Mouse (Mus musculus): ENCODE data around the gene Lacc1. TPM values are rescaled to one million over a fixed set of nuclear protein-coding genes. Genes with fewer than 3 reads are reported as not detected.
"Not testable (repeated sequence)": the region's sequence is repeated elsewhere in the genome, so short reads cannot be mapped to it uniquely, and the experiment has no call there.

Gene Lacc1
- polyA plus RNA-seq, 1 experiment from 2014 or later, result 1.8 TPM

DNA sequence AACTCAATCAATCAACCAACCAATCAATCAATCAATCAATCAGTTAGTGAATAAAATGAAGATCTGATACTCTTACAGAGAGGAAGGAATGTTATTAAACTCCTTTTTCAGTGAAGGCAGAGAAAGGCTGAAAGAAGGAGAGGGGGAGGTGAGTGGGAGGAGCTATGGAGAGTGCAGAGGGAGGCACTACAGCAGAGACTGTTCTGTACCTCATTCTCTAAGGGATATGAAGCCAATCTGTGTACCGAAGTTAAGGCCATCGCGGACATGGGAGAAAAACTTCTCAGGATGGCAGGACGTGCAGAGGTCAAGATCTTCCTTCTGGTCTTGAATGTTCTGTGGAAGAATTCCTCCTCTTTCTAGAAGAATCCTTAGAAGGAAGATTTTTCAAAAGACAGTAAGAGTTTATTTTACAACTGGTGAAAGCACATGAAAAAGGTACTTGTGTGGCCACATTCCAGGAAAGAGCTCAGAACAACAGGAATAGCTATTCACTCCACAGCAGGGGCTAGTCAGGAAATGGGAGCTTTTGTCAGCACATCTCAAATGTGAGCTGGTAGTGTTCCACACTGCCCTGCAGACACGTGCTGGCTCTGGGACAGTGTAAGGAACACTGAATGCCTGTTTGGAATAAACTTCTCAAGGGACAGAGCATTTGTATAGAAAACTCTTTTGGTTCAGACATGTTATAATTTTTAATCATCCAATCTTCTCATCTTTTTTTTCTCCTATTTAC, 7.2 kb downstream of the Lacc1 start:
- Histone ChIP-seq H3K27ac (no peak overlapping the region), H3K4me1 (replicated peaks) (no peaks in the 10 kb centered on the region), H3K36me3 (no peaks in the 10 kb centered on the region), H3K9me3 (no peaks in the 10 kb centered on the region), H3K9ac (replicated peaks) (no peak overlapping the region), H3K4me2 (replicated peaks) (no peak overlapping the region), H3K27me3 (no peaks in the 10 kb centered on the region), H3K4me3 (replicated peaks) (no peak overlapping the region)
- ATAC-seq, result no peak
- 62% methylated on average over 5 of the region's 5 CpGs for WGBS

- Histone ChIP-seq H3K27ac (no peak overlapping the region), H3K36me3 (no peaks in the 10 kb centered on the region), H3K4me1 (replicated peaks) (no peaks in the 10 kb centered on the region), H3K9me3 (no peaks in the 10 kb centered on the region), H3K9ac (replicated peaks) (no peak overlapping the region), H3K4me2 (replicated peaks) (no peak overlapping the region), H3K4me3 (replicated peaks) (no peak overlapping the region), H3K27me3 (no peaks in the 10 kb centered on the region)
- WGBS, result 91% methylated on average over 3 of the region's 3 CpGs
- ATAC-seq, result no peak
These were observed 12.2 kb downstream of the Lacc1 start for GRCm38 (mm10) chr14:77024499-77024898.

- H3K4me1 ChIP-seq (replicated peaks), result no peaks in the 10 kb centered on the region
- H3K27me3 ChIP-seq, result no peaks in the 10 kb centered on the region
- no peak overlapping the region for H3K9ac ChIP-seq (replicated peaks)
- ATAC-seq, result no peak
- no peaks in the 10 kb centered on the region for H3K9me3 ChIP-seq
- no peak overlapping the region for H3K4me3 ChIP-seq (replicated peaks)
- H3K36me3 ChIP-seq, result no peaks in the 10 kb centered on the region
- H3K4me2 ChIP-seq (replicated peaks), result no peak overlapping the region
- no peak overlapping the region for H3K27ac ChIP-seq
- WGBS, result 94% methylated on average over 6 of the region's 6 CpGs
These were observed 19.5 kb downstream of the Lacc1 start for GRCm38 (mm10) chr14:77017211-77017610.

GRCm38 (mm10) chr14:77016783-77017182, 19.9 kb downstream of the Lacc1 start:
- H3K4me3 ChIP-seq (replicated peaks); H3K36me3 ChIP-seq; ATAC-seq; H3K4me2 ChIP-seq (replicated peaks); H3K9ac ChIP-seq (replicated peaks); H3K27me3 ChIP-seq; H3K9me3 ChIP-seq; H3K4me1 ChIP-seq (replicated peaks); H3K27ac ChIP-seq: not testable (repeated sequence)
- 64% methylated on average over 12 of the region's 12 CpGs for WGBS

DNA sequence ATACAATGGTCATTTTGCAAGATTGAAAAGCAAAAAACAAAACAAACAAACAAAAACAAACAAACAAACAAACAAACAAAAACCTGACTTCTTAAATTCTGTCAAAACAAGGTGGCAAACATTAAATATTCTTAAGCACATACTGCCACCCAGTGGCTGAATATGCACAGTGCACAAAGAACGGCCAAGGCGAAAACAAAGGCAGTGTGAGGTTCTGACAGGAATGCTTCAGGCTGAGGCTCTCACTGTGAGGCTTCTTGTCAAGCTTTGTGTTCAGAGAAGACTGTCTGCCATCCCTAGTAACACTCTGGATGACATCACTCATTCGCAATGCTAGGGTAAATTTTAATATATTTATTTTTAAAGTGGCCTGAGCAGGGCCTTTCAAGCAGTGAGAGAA, 24.9 kb downstream of the Lacc1 start:
- Histone ChIP-seq H3K4me1 (replicated peaks) (0 out of 2 replicates have a peak, but pooled peaks cover 2% of the 10 kb centered on the region), H3K4me2 (replicated peaks) (no peak overlapping the region), H3K9ac (replicated peaks) (no peak overlapping the region; the same call in 1 of the 2 replicates), H3K27ac (no peak overlapping the region), H3K9me3 (no peaks in the 10 kb centered on the region), H3K27me3 (no peaks in the 10 kb centered on the region), H3K36me3 (no peaks in the 10 kb centered on the region), H3K4me3 (replicated peaks) (no peak overlapping the region)
- 2% methylated on average over 3 of the region's 3 CpGs for whole genome bisulfite sequencing
- ATAC-seq, result peak; percentile 79; the same call in 1 of the 2 replicates

DNA sequence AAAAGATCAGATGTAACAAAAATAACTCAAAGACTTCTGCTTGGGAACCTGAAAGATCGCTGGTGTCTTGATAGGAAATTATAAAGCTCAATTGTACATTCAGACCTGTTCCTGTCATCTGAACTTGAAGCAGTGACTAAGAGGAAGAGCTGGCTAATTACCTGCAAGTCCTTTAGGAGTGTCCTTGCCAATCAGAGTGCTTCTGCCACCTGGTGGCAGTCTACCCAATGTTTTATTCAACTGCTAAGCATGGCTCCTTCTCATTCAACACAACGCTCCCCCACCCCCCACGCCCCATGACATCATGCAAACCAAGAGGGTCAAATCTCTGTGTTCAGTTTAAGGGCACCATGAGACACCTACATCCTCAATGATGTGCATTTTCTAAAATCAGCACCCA, 28.5 kb downstream of the Lacc1 start:
- no peak overlapping the region for H3K4me3 ChIP-seq (replicated peaks)
- WGBS, result 18% methylated on average over 3 of the region's 3 CpGs
- H3K9ac ChIP-seq (replicated peaks), result no peak overlapping the region
- no peak overlapping the region for H3K4me2 ChIP-seq (replicated peaks)
- no peaks in the 10 kb centered on the region for H3K27me3 ChIP-seq
- 0 out of 2 replicates have a peak, but pooled peaks cover 2% of the 10 kb centered on the region for H3K4me1 ChIP-seq (replicated peaks)
- ATAC-seq, result peak; percentile 34
- H3K27ac ChIP-seq, result no peak overlapping the region
- H3K36me3 ChIP-seq, result no peaks in the 10 kb centered on the region
- H3K9me3 ChIP-seq, result no peaks in the 10 kb centered on the region

DNA sequence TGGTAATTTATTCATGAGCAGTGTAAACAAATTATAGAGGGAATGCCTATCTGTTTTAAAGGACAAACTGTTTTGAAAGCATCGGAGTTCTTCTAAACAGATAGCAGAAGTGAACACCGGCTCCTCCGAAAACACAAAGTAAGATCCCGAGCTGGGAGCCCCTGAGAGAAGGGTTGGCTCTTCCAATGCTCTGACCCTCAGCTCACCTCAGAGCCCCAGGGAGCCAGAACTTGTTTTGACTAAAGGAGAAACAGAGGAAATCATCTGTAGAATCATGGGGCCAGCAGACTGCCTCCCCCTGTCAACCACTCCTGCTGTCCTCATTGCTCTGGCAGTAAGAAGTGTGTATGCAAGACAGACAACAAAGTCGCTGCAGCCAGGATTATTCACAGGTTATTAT, 31.1 kb downstream of the Lacc1 start:
- no peaks in the 10 kb centered on the region for H3K27me3 ChIP-seq
- H3K9me3 ChIP-seq, result no peaks in the 10 kb centered on the region
- no peak overlapping the region for H3K4me2 ChIP-seq (replicated peaks)
- ATAC-seq, result no peak
- no peak overlapping the region for H3K27ac ChIP-seq
- no peaks in the 10 kb centered on the region for H3K4me1 ChIP-seq (replicated peaks)
- H3K4me3 ChIP-seq (replicated peaks), result no peak overlapping the region
- H3K36me3 ChIP-seq, result no peaks in the 10 kb centered on the region
- WGBS, result 80% methylated on average over 5 of the region's 5 CpGs
- no peak overlapping the region for H3K9ac ChIP-seq (replicated peaks)

- ATAC-seq, result no peak
- no peak overlapping the region for H3K4me3 ChIP-seq (replicated peaks)
- H3K27ac ChIP-seq, result no peak overlapping the region
- no peak overlapping the region for H3K4me2 ChIP-seq (replicated peaks)
- H3K27me3 ChIP-seq, result no peaks in the 10 kb centered on the region
- H3K9me3 ChIP-seq, result no peaks in the 10 kb centered on the region
- no peaks in the 10 kb centered on the region for H3K36me3 ChIP-seq
- no peaks in the 10 kb centered on the region for H3K4me1 ChIP-seq (replicated peaks)
- H3K9ac ChIP-seq (replicated peaks), result no peak overlapping the region
- 61% methylated on average over 8 of the region's 8 CpGs for WGBS
These were observed 32.0 kb downstream of the Lacc1 start for GRCm38 (mm10) chr14:77004740-77005139.

DNA sequence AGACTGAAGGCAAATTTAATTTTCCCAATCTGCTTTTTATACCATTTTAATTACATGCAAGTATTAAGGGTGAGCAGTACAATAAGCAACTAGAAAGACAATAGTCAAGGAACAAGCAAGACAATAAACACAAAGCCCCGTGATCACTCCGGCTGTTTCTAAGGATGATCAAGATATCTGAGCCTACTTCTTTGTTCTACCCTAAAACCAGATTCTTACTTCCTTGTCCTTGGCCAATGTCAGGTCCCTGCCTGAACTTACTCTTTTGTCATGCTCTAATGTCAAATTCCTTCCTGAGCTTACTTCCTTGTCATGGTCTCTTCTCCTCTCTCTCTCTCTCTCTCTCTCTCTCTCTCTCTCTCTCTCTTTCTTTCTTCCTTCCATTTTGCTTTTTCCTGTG, 46.4 kb downstream of the Lacc1 start:
- ATAC-seq, result not testable (repeated sequence)
- 79% methylated on average over 2 of the region's 2 CpGs for WGBS

DNA sequence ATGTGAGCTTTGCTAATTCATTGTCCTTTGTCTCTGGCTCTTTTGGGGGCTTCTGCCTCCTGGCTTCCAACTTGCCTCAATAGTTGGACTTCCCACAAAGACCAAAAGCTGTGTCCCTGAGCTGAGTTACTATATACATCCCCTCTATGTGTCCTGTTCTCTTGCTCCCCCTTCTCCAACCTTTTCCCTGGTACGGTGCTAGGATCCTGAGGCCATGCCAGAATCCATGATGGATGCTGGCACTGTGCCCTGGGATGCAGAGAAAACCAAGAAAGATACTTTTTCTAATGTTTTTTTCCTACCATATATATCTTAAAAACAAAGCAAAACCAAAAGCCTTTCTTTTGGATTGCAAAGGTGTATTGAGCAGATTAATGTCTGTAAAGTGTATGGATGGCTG, 54.9 kb downstream of the Lacc1 start:
- no peak overlapping the region for H3K9ac ChIP-seq (replicated peaks)
- H3K4me1 ChIP-seq (replicated peaks), result no peaks in the 10 kb centered on the region
- H3K4me2 ChIP-seq (replicated peaks), result no peak overlapping the region
- no peak overlapping the region for H3K4me3 ChIP-seq (replicated peaks)
- no peak overlapping the region; the same call in 1 of the 2 replicates for H3K27ac ChIP-seq
- no peaks in the 10 kb centered on the region for H3K36me3 ChIP-seq
- 50% methylated on average over 1 of the region's 1 CpGs for WGBS
- no peaks in the 10 kb centered on the region for H3K9me3 ChIP-seq
- no peaks in the 10 kb centered on the region for H3K27me3 ChIP-seq
- ATAC-seq, result no peak

More for the DNA sequence above, 46.4 kb downstream of the Lacc1 start:
- H3K9me3 ChIP-seq; H3K4me1 ChIP-seq (replicated peaks); H3K9ac ChIP-seq (replicated peaks); H3K36me3 ChIP-seq; H3K4me3 ChIP-seq (replicated peaks); H3K4me2 ChIP-seq (replicated peaks); H3K27ac ChIP-seq; H3K27me3 ChIP-seq: not testable (repeated sequence)

DNA sequence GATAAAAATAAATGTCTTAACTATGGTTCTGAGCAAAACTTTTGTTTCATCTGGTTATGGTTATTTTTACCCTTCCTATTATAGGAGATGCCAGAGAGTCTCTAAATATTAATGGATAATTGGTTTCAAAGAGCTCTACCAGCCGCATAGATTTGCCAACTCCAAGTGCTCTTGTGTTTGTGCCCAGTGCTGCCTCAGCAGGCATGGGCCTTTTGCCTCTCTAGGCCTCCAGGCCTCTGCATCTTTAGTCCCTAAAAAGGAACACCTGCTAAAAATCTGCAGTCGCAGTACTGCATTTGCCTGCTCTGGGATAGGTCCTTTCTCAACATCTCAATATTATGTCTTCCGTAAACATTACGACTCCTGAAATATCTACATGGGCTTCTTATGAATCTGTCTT, 55.5 kb downstream of the Lacc1 start:
- ATAC-seq, result no peak
- 95% methylated on average over 4 of the region's 4 CpGs for WGBS
- H3K4me3 ChIP-seq (replicated peaks), result no peak overlapping the region
- no peaks in the 10 kb centered on the region for H3K27me3 ChIP-seq
- no peaks in the 10 kb centered on the region for H3K4me1 ChIP-seq (replicated peaks)
- H3K9me3 ChIP-seq, result no peaks in the 10 kb centered on the region
- no peak overlapping the region for H3K4me2 ChIP-seq (replicated peaks)
- H3K36me3 ChIP-seq, result no peaks in the 10 kb centered on the region
- no peak overlapping the region for H3K9ac ChIP-seq (replicated peaks)
- no peak overlapping the region for H3K27ac ChIP-seq

DNA sequence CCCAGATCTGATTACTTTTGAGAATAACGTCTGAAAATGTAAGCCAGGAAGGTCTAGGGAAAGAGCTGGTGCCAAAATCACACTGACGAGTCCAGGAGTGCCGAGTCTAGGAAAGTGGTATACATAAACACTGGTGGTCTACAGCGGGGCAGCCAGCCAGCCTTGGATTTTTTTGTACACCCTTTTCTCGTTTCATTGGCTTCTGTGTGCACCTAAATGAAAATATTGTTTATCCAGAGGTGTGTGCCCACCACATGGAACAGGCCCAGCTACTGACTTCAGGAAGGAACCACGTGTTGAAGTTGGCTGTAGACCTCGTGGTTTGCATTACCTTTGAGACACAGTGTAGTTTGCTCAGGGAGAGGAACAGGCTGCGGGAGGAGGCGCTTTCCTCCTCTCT, 57.1 kb downstream of the Lacc1 start:
- ATAC-seq, result no peak
- Histone ChIP-seq H3K27ac (no peak overlapping the region), H3K4me2 (replicated peaks) (no peak overlapping the region), H3K27me3 (no peaks in the 10 kb centered on the region), H3K9me3 (no peaks in the 10 kb centered on the region), H3K4me1 (replicated peaks) (no peaks in the 10 kb centered on the region), H3K4me3 (replicated peaks) (no peak overlapping the region), H3K36me3 (no peaks in the 10 kb centered on the region), H3K9ac (replicated peaks) (no peak overlapping the region)
- 83% methylated on average over 9 of the region's 9 CpGs for WGBS

All from midbrain, embryonic 13.5 days (tissue).